Mouse (Mus musculus) lung, postnatal 0 days (tissue): Measurements from ENCODE around the gene Pfkp. TPM values are rescaled to one million over a fixed set of nuclear protein-coding genes. Genes with fewer than 3 reads are reported as not detected.

Source experiments
- ATAC-seq: fragments of 200-750 bp; cut with Nextera tagmentation; 2 replicates; pipeline ENCODE4 v1.8.0; 2017; ENCODE audit warnings: moderate library complexity
- DNase-seq: peaks from one replicate; pipeline ENCODE4 v3.0.0-alpha.2; 2016; ENCODE audit warnings: low spot score
- H3K27ac ChIP-seq: fragments of 300-500 bp; sonication (generic); 2 replicates; pipeline ENCODE4 v1.5.1; 2014; ENCODE audit warnings: antibody characterized with exemption, mild to moderate bottlenecking, low read length, mixed read lengths
- H3K27me3 ChIP-seq: fragments of 300-500 bp; sonication (generic); replicated peaks from 2 replicates; pipeline ENCODE4 v1.6.1; 2014; ENCODE audit warnings: low read length, mixed read lengths; ENCODE audit not compliant: insufficient read depth
- H3K36me3 ChIP-seq: fragments of 300-500 bp; sonication (generic); 2 replicates; pipeline ENCODE4 v1.6.1; 2014; ENCODE audit warnings: low read length, mixed read lengths; ENCODE audit not compliant: insufficient read depth
- H3K4me1 ChIP-seq: fragments of 300-500 bp; sonication (generic); 2 replicates; pipeline ENCODE4 v1.6.1; 2014; ENCODE audit warnings: antibody characterized with exemption, low read depth, low read length, mixed read lengths; ENCODE audit not compliant: insufficient read depth
- H3K4me2 ChIP-seq: fragments of 300-500 bp; sonication (generic); replicated peaks from 2 replicates; pipeline ENCODE4 v1.6.1; 2014; ENCODE audit warnings: low read depth, mild to moderate bottlenecking, low read length, moderate library complexity, mixed read lengths
- H3K4me3 ChIP-seq: fragments of 300-500 bp; sonication (generic); 2 replicates; pipeline ENCODE4 v1.5.1; 2014; ENCODE audit warnings: low read depth, low read length
- H3K9ac ChIP-seq: fragments of 300-500 bp; sonication (generic); replicated peaks from 2 replicates; pipeline ENCODE4 v1.6.1; 2014; ENCODE audit warnings: low read depth, mild to moderate bottlenecking
- H3K9me3 ChIP-seq: fragments of 300-500 bp; sonication (generic); 2 replicates; pipeline ENCODE4 v1.6.1; 2016; ENCODE audit warnings: low read length, mixed read lengths
- CTCF ChIP-seq: IDR thresholded peaks from 2 replicates; pipeline ENCODE4 v1.5.1; 2016; ENCODE audit warnings: antibody characterized with exemption, mild to moderate bottlenecking
- EP300 ChIP-seq: IDR thresholded peaks from 2 replicates; pipeline ENCODE4 v1.6.1; 2016; ENCODE audit warnings: antibody characterized with exemption, mild to moderate bottlenecking, control low read depth
- WGBS: fragments of 180-500 bp; shearing (Covaris S2); extraction: QIAGEN DNeasy Blood & Tissue Kit; methylation state at CpG from one replicate; pipeline ENCODE4 v1.1.7; 2014; 5-methylcytosine and 5-hydroxymethylcytosine counted together
- polyA plus RNA-seq: library from polyadenylated mRNA; unstranded; fragments of >200 nt; fragmentation: Nextera tagmentation; extraction: Ambion mirVana; gene quantifications from 2 replicates; pipeline ENCODE4 v1.2.1, GENCODE M21; 2015

The Pfkp gene
- polyA plus RNA-seq, 1 experiment from 2014 or later, result 23.1 TPM

GRCm38 (mm10) chr13:6586009-6586408, 62.6 kb downstream of the Pfkp start:
- 72% methylated on average over 9 of the region's 9 CpGs for WGBS
- Histone ChIP-seq H3K27me3 (no peaks in the 10 kb centered on the region), H3K9ac (no peak overlapping the region), H3K4me2 (no peak overlapping the region), H3K9me3 (no peaks in the 10 kb centered on the region), H3K4me3 (no peak overlapping the region), H3K4me1 (no peaks in the 10 kb centered on the region), H3K36me3 (0 out of 2 replicates have a peak, but pooled peaks cover 6% of the 10 kb centered on the region), H3K27ac (no peak overlapping the region)
- no peak for ATAC-seq
- no peak for DNase-seq
- TF ChIP-seq CTCF, result no peak
- TF ChIP-seq EP300, result no peak

- peaks cover 17% of the 10 kb centered on the region for H3K36me3 ChIP-seq
- 37% methylated on average over 4 of the region's 4 CpGs for WGBS
Measured at GRCm38 (mm10) chr13:6583499-6584125, 65.0 kb downstream of the Pfkp start.

GRCm38 (mm10) chr13:6575920-6576509, 72.6 kb downstream of the Pfkp start:
- H3K4me3 ChIP-seq, result no peak overlapping the region
- TF ChIP-seq EP300, result no peak
- peak; percentile 69 for TF ChIP-seq CTCF
- peaks cover 43% of the 10 kb centered on the region for H3K36me3 ChIP-seq
- H3K9me3 ChIP-seq, result no peaks in the 10 kb centered on the region
- H3K27me3 ChIP-seq, result no peaks in the 10 kb centered on the region
- H3K4me1 ChIP-seq, result no peaks in the 10 kb centered on the region
- no peak overlapping the region for H3K9ac ChIP-seq
- 96% methylated on average over 6 of the region's 6 CpGs for WGBS
- ATAC-seq (no peak), DNase-seq (peak; percentile 18)
- H3K4me2 ChIP-seq, result no peak overlapping the region
- H3K27ac ChIP-seq, result no peak overlapping the region

More at GRCm38 (mm10) chr13:6583499-6584125, 65.0 kb downstream of the Pfkp start:
- no peaks in the 10 kb centered on the region for H3K27me3 ChIP-seq
- no peak overlapping the region for H3K27ac ChIP-seq
- H3K9me3 ChIP-seq, result no peaks in the 10 kb centered on the region
- DNase-seq (no peak), ATAC-seq (no peak)
- no peak overlapping the region for H3K4me2 ChIP-seq
- no peak overlapping the region for H3K9ac ChIP-seq
- no peak overlapping the region for H3K4me3 ChIP-seq
- no peaks in the 10 kb centered on the region for H3K4me1 ChIP-seq
- TF ChIP-seq EP300, result no peak
- TF ChIP-seq CTCF, result no peak

- 56% methylated on average over 5 of the region's 5 CpGs for WGBS
- no peak overlapping the region for H3K27ac ChIP-seq
- ATAC-seq (no peak), DNase-seq (no peak)
- no peaks in the 10 kb centered on the region for H3K4me1 ChIP-seq
- TF ChIP-seq CTCF (no peak), EP300 (no peak)
- H3K27me3 ChIP-seq, result no peaks in the 10 kb centered on the region
- no peak overlapping the region for H3K9ac ChIP-seq
- H3K36me3 ChIP-seq, result peaks cover 22% of the 10 kb centered on the region; the same call in 1 of the 2 replicates
- H3K9me3 ChIP-seq, result no peaks in the 10 kb centered on the region
- no peak overlapping the region for H3K4me3 ChIP-seq
- no peak overlapping the region for H3K4me2 ChIP-seq
Measured at GRCm38 (mm10) chr13:6565571-6565970, 83.0 kb downstream of the Pfkp start.

- Histone ChIP-seq H3K9me3 (no peaks in the 10 kb centered on the region), H3K9ac (no peak overlapping the region), H3K4me1 (no peaks in the 10 kb centered on the region), H3K27me3 (no peaks in the 10 kb centered on the region), H3K36me3 (peaks cover 15% of the 10 kb centered on the region), H3K4me2 (no peak overlapping the region), H3K4me3 (no peak overlapping the region), H3K27ac (no peak overlapping the region)
- no peak for ATAC-seq
- WGBS, result 71% methylated on average over 2 of the region's 2 CpGs
- DNase-seq, result no peak
- TF ChIP-seq CTCF (no peak), EP300 (no peak)
Measured at GRCm38 (mm10) chr13:6562409-6562808, 86.2 kb downstream of the Pfkp start.

- no peak for ATAC-seq
- 85% methylated on average over 7 of the region's 7 CpGs for WGBS
Measured at GRCm38 (mm10) chr13:6557771-6558170, 90.8 kb downstream of the Pfkp start.

More at GRCm38 (mm10) chr13:6557771-6558170, 90.8 kb downstream of the Pfkp start:
- no peaks in the 10 kb centered on the region for H3K27me3 ChIP-seq
- H3K9me3 ChIP-seq, result no peaks in the 10 kb centered on the region
- no peak overlapping the region for H3K4me3 ChIP-seq
- peaks cover 28% of the 10 kb centered on the region for H3K36me3 ChIP-seq
- H3K4me1 ChIP-seq, result no peaks in the 10 kb centered on the region
- no peak overlapping the region for H3K9ac ChIP-seq
- no peak overlapping the region for H3K4me2 ChIP-seq
- H3K27ac ChIP-seq, result no peak overlapping the region
- TF ChIP-seq CTCF, result no peak
- no peak for TF ChIP-seq EP300
- DNase-seq, result no peak
